Mouse (Mus musculus): ENCODE measurements around the gene Lrrc37a.

DNA sequence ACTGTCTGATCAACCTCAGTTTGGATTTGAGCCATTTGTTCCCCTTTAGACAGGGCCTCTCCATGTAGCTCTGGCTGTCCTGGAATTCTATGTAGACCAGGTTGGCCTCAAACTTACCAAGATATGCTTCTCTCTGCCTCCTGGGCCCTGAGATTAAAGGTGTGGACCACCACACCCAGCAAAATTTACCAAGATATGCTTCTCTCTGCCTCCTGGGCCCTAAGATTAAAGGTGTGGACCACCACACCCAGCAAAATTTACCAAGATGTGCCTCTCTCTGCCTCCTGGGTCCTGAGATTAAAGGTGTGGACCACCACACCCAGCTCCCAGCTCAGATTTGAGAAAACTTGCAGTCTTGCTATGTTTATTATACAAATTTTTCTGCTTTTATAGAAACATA lies 99.8 kb downstream of the Lrrc37a start:
- TF ChIP-seq CTCF (IDR thresholded peaks at IDR 0.05; ENCODE audit: control insufficient read depth, insufficient read depth, insufficient replicate concordance, low read depth, low read length) (no peak), POLR2A (IDR thresholded peaks at IDR 0.05; ENCODE audit: control insufficient read depth, low read depth, low read length) (no peak)

Data from testis, adult 2 months (tissue).